Mouse (Mus musculus) skeletal muscle tissue, postnatal 0 days (tissue): ENCODE results near the gene Mas1. TPM values are rescaled to one million over a fixed set of nuclear protein-coding genes. Genes with fewer than 3 reads are reported as not detected.

ENCODE experiments used
- microRNA-seq, 2 experiments: library from miRNA; unstranded; fragments of <30 nt; microRNA quantifications; one replicate each; pipeline ENCODE4; 2016
- polyA plus RNA-seq: library from polyadenylated mRNA; unstranded; fragments of >200 nt; fragmentation: Nextera tagmentation; extraction: Ambion mirVana; gene quantifications from 2 replicates; pipeline ENCODE4 v1.2.1, GENCODE M21; 2015

The Mas1 gene
- polyA plus RNA-seq = 0.62 and 0.89 TPM in 2 replicates

DNA sequence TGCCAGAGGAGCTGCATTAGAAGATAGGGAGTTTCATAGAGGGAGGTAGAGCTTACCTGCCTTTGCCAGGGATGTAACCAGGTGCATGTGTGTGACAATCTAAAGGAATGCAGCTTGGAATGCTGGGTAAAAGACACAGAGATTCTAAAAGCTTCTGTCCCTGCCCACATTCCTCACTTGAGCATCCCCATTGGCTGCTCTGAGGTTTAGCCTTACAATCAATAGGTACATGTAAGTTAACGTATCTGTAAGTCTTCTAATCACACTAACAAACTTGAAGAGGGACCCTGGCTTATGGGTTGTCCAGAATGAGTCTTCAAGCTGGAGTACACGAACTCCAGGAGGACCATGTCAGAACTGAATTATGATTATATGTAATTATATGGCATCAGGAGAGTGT, at the start of gene Mas1:
Gene Mas1 (minus strand): TSS at position 101 of the 400 bp plus-strand sequence.

DNA sequence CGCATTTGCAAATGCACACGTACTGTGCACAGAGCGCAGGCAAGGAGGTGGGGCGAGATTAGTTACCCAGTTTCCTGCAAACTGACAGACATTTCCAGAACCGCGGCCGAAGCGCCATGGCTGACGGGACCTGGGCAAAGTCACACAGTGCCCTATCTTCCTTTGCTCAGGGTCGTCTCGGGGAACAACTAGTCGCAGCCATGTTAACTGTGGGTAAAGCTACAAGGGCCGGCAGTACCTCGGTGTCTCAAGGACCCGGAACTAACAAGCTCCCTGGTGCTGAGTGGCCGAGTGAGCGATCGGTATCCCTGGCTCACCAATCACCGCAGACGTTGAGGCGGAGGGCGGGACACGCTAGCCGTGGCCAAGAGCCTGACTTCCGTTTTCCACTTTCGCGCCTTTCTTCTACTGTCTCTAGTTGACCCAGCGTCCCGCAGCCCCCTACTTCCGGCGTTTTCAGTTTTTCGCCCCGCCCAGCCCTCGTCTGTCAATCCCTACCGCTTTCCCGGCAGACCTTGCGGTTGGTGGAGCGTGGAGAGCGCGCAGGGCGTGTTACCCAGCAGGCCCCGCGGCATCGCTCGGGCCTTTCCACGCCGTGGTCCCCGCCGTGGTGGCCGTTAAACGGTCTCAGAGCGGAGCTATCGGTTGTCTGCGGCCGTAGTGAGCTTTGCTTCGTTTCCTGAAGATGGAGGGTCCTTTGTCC, 48.1 kb upstream of the Mas1 start, which contains the start of gene Mrpl18:
Gene Mrpl18 (minus strand): TSS at position 465 of the 703 bp plus-strand sequence.

DNA sequence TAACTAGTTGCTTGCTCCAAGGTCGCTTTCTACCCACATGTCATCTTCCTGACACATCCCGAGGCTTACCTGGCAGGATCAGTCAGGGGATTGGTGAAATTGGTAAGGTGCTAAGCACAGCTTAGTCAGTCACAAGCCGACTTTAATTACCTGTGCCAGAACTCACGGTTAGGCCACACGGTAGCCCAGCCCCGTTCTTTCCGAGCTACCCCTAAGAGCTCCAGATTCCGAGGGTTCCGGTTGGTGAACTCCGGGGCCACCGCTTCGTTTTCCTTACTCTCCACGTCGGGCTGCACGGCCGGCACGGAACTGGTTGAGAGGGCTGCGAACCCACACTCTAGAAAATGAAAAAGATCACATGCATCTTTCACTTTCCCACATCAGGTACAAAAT, 47.5 kb upstream of the Mas1 start, which contains the start of gene Tcp1:
Gene Tcp1 (plus strand): TSS at position 214 of the 393 bp plus-strand sequence.

DNA sequence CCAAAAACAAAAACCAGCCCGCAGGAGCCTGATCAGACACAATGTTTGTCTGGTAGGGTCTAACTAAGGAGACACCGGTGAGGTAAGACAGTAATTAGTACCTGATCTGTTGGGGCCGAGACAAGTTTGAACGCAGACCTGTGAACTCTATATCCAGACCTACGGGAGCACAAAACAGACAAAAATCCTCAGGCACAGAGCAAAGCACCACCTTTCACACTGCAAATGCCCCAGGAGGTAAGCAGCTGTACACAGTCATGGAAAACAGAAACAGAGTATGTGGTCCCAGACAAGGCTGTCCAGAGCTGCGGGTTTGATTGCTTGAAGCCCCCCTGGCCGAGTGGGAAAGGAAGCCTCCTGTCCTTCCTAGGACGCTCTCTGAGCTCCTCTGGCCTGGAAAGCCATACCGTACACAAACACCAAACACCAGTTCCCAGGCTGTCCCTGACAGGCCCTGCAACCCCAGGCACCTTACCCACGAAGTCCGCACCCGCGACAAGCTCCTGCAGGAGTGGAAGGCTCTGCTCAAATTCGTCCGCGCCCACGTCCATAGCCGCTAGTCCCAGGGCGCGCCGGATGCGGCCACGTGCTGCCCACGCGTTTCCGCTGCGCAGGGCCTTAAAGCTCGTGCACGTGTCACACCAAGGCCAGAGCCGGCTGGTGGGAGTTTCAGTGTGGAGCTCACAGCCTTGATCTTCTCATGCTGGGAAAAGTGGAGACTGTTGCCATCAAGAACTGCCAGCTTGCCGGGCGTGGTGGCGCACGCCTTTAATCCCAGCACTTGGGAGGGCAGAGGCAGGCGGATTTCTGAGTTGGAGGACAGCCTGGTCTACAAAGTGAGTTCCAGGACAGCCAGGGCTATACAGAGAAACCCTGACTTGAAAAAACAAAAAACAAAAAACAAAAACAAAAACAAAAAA, 41.7 kb upstream of the Mas1 start, which contains the start of gene Pnldc1:
Gene Pnldc1 (minus strand): TSS at position 870 of the 920 bp plus-strand sequence.

DNA sequence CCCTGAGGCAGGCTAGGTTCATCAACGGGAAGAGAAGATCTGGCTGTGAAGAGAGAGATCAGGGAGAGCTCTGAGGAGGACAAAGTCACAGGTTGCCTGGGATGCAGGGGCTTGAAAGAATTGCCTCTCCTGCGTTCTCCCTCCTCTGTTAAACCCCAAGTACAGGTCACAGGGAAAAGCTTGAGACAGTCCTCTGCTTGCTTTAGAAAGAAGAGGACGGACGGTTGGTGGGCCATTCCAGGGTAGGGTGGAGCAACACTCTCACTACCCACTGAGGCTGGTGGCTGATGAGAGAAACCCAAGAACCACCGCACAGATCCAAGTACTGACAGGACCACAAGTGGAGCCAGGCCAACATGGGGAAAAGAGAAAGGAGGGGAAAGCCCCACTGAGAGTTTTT, 7.8 kb upstream of the Mas1 start, which contains the start of gene Mrgprh:
Gene Mrgprh (plus strand): TSS at position 301 of the 400 bp plus-strand sequence.

Small RNA genes within 50 kb of the gene (microRNA-seq; reads per million reads assigned to microRNA genes)
- gene Gm24085 = 0 reads per million in 2 experiments

Other genes starting within 250 kb of the Mas1 start
- not detected in 2 replicates for gene Slc22a1, start 192.3 kb downstream of the Mas1 start, polyA plus RNA-seq
- 28.6 and 35.2 TPM in 2 replicates for gene Igf2r, start 98.5 kb downstream of the Mas1 start, polyA plus RNA-seq
- 0.94 and 1.3 TPM in 2 replicates for gene Mrgprh, start 7.9 kb upstream of the Mas1 start, polyA plus RNA-seq
- 0.24 and 0.65 TPM in 2 replicates for gene Pnldc1, start 42.1 kb upstream of the Mas1 start, polyA plus RNA-seq
- gene Tcp1, start 47.6 kb upstream of the Mas1 start, polyA plus RNA-seq = 256 and 272 TPM in 2 replicates
- 169 and 177 TPM in 2 replicates for gene Mrpl18, start 48.2 kb upstream of the Mas1 start, polyA plus RNA-seq
- gene Acat3, start 72.5 kb upstream of the Mas1 start, polyA plus RNA-seq = 0.24 and 1.1 TPM in 2 replicates
- 12.1 and 27.7 TPM in 2 replicates for gene Acat2, start 92.6 kb upstream of the Mas1 start, polyA plus RNA-seq
- gene Wtap, start 126.0 kb upstream of the Mas1 start, polyA plus RNA-seq = 67.0 and 70.1 TPM in 2 replicates
- gene Sod2, start 138.7 kb upstream of the Mas1 start, polyA plus RNA-seq = 390 and 446 TPM in 2 replicates
- not detected in 2 replicates for gene Gpr31b, start 184.2 kb upstream of the Mas1 start, polyA plus RNA-seq
- 0.07 and 0.09 TPM in 2 replicates for gene Tcp10b, start 193.0 kb upstream of the Mas1 start, polyA plus RNA-seq